Mouse (Mus musculus): ENCODE measurements around the gene Uba1.

The Uba1 gene

DNA sequence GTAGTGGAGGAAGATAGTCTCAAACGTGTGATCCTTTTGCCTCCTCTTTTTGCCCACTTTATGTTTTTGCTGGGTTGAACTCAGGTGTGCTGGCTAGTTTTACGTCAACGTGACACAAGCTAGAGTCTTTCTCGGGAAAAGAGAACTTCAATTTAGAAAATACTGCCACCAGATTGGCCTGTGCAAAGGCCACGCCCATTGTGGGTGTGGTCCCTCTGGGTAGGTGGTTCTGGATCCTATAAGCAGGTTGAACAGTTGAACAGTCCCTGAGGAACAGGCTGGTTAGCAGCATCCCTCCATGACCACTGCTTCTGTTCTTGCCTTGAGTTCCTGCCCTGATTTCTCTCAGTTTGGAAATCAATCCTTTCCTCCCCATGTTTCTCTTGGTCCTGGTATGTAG lies 70.6 kb downstream of the Uba1 start:
- DNase-seq (ENCODE audit: low spot score in 2 of 2): no peak

DNA sequence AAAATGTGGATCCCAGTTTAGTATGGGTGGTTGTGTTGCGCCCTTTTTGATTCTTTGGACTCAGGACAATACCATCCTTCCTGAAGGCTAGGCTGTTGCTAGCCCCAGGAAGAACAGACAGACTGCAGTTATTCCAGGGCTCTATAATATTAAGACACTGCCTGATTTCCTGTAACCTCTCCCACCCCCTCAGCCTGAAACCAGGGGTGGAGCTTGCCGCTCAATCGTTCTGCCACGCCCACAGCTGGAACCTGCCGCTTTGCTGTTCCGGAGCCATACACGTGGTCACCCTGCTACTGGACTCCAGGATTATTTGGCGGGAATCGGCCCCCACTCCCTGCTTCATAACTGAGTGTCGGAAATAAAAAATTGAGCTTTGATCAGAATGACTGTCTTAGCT lies 71.9 kb downstream of the Uba1 start:
- peak in 1 of 2 experiments; percentile 20 for DNase-seq (ENCODE audit: low spot score in 2 of 2)
